Mouse (Mus musculus) gonadal fat pad, adult 2 months (tissue): ENCODE data around the gene Lrrc61. TPM values are rescaled to one million over a fixed set of nuclear protein-coding genes. Genes with fewer than 3 reads are reported as not detected.

Source experiments
- DNase-seq: peaks from one replicate; pipeline ENCODE4 v3.0.0-alpha.2; 2012; ENCODE audit warnings: low read depth
- polyA plus RNA-seq: library from polyadenylated mRNA; depleted of rRNA; stranded (reverse); fragments of >200 nt; gene quantifications from 2 replicates; pipeline ENCODE4 v1.2.3, GENCODE M21; 2012

Gene Lrrc61
- polyA plus RNA-seq, 1 experiment: 29.5 TPM

DNA sequence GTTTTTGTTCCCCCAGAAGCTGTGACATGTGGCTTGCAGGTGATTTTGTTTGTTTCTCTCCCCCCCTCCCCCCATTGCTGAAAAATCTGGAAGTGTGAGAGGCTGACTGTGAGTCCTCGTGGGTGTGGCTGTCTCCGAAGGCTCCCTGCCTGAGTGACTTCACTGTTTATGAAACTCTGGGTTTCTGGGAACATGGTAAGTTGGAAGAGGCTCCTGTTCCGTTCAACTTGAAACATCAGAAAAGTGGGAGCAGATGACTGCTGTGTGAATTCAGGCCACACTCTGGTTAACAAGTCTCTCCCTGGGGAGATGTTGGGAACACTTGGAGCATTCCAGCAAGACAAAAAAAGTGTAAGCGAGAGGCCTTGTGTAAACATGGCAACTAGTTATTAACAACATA lies 7.7 kb upstream of the Lrrc61 start:
- DNase-seq: no peak

DNA sequence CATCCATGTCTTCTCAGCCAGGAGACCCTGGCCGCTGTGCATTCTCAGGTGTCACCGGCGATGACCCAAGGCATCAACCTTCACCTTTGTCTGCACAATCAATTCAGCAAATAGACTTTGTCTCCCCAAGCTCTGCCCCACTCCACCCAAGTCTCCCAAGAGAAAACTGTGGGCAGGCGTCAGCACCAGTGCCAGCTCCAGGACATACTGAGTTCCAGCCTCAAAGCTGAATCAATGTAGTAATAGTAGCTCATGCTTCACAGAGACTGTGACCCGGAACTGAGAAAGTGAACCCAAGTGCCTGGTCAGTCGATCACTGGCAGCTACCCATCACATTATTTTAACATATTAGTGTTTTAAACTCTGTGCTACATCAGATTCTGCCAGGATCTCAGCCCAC lies 6.3 kb upstream of the Lrrc61 start:
- no peak for DNase-seq

DNA sequence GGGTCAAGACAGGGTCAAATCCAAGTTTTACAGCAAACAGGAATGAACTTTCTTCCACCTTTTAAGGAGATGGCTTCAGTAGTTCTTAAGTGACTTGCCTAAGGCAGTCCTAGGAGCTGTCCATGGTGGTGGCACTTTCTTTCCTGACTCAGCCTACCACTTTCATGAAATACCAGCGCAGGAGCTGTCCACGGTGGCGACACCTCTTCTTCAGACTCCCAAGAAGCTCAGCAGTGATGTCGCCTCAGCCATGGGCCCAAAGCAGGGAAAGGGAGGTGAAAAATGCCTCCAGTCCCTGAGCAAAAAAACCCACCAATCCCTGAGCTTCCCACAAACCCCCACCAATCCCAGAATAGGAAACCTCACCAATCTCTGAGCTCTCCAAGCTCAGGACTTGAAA lies 1.7 kb upstream of the Lrrc61 start:
- no peak for DNase-seq

GRCm38 (mm10) chr6:48553819-48554218 lies 777 bp upstream of the Lrrc61 start:
- DNase-seq: no peak

- DNase-seq: no peak
Observed at GRCm38 (mm10) chr6:48555104-48555890, 701 bp downstream of the Lrrc61 start.

- DNase-seq: no peak
Observed at GRCm38 (mm10) chr6:48555956-48556355, 1.4 kb downstream of the Lrrc61 start.

- DNase-seq: no peak
Observed at GRCm38 (mm10) chr6:48565693-48566310, 11.2 kb downstream of the Lrrc61 start.

- no peak for DNase-seq
Observed at GRCm38 (mm10) chr6:48566312-48566711, 11.7 kb downstream of the Lrrc61 start.

DNA sequence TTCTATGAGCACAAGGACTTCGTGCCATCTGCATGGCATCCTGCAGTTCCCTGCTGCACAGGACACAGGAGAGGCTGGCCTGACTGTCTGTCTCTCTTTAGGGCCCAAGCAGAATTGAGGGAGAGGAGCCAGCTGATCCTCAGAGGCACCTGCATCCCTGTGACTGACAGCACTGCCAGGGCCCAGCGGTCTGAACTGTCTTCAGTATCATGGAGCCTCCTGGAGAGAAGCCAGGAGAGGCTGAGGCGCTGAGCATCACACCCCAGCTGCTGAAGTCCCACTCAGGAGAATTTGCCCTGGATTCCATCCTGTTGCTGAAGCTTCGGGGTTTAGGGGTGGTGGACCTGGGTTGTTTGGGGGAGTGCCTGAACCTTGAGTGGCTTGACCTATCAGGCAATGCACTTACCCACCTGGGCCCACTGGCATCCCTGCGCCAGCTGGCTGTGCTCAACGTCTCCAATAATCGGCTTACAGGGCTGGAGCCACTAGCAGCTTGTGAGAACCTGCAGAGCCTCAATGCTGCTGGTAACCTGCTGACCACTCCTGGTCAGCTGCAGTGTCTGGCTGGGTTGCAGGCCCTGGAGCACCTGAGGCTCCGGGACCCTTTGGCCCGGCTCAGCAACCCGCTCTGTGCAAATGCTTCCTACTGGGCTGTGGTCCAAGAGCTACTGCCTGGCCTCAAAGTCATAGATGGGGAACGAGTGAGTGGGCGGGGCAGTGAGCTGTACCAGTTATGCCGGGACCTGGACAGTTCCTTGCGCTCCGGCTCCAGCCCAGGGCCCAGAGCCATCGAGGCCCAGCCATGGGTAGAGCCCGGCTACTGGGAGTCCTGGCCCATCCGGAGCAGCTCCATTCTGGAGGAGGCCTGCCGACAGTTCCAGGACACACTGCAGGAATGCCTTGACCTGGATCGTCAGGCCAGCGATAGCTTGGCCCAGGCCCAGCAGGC lies 13.7 kb downstream of the Lrrc61 start:
- no peak for DNase-seq

GRCm38 (mm10) chr6:48569065-48569807 lies 14.6 kb downstream of the Lrrc61 start:
- no peak for DNase-seq

DNA sequence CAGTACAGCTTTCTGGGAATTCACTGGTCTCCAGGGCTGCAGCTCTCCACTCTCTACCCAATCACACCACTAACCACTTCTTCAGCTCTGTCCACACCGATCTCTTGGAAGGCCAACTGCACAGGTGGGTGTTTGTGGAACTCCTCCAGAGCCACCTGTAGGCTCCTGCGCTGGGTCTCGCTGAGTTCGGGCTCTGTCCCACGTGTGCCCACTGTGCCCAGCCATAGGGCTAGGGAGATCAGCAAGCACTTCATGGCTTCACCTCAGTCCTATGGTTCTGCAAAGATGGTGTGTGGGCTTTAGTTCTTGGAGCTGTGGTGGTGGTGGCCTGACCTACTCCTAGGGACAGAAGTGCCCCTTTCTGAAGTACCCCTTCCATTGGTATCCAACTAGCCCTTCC lies 17.4 kb downstream of the Lrrc61 start:
- DNase-seq: no peak

GRCm38 (mm10) chr6:48572572-48573061 lies 18.0 kb downstream of the Lrrc61 start, which contains the start of gene Rarres2:
Gene Rarres2, minus strand, starts transcription at chr6:48572789.
- DNase-seq: no peak

DNA sequence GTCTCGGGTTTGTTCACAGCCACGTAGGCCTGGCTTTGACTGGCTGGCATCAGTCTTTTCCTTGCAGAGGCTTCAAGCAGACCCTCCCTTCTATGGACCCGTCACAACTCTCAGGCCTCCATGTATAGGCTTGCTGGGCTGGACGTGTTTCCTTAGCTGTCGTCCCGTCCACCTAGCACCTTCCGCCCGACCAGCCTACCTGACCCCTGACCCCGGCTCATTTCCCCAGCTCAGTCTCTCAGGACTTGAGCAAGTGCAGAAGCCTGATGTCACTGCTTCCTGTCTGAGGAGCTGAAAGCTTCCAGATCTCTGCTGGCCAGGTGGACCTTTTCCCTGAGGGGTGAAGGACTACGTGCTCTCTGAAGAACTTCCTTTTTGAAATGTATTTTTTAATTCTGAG lies 18.7 kb downstream of the Lrrc61 start:
- DNase-seq: no peak

- no peak for DNase-seq
Observed at GRCm38 (mm10) chr6:48573981-48574380, 19.4 kb downstream of the Lrrc61 start.

DNA sequence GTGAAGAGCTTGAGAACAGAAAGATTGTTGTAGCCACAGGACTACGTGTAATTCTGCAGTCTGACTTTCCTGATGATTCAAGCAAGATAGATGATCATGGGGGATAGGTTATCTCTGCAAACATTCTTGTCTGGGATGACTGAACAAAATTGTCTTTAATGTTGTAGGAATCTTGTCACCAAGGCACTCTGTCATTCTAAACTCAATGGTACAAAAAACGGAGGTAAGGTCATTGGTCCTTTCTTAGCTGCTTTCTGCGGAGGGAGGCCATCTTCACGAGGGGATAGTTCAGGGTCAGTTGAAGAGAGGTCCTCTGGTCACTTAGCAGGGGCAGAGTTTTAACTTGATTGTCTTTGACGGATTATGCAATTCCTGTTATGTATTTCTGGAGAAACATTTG lies 24.1 kb downstream of the Lrrc61 start:
- DNase-seq: no peak

DNA sequence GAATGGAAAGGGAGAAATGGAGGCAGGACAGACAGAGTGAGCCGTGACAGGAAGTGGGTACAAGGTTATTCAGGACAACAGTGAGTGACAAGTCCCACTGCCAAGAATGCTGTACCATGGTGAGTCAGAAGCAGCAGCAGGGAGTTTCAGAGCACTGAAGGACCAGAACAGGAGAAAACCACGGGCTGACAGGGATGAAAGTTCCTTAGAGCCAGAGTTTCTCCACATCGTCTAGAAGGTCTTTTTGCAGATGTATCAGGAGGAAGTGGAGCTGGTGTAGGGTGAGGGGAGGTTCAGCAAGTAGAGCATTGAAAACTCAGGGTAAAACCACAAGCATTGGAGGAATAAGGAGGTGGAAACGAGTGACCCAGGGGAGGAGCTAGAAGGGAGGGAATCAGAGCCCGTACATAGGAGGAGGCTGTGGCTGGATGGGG lies 24.6 kb downstream of the Lrrc61 start:
- DNase-seq: no peak

DNA sequence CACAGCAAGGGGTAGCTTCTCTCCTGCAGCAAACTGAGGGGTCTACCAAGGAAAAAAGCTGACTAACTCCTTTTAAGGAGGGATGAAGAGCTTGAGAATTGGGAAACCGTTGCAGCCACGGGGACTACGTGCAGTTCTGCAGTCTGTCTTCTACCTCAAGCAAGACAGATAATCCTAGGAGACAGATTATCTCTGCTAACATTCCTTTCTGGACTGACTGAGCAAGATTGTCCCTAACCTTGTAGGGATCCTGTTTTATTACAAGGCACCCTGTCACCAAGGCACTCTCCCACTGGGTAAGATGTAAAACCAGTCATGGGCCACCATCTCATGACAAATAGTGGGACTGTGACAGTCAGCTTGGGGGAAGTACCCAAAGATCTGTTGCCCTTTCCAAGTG lies 26.7 kb downstream of the Lrrc61 start:
- DNase-seq: no peak

- DNase-seq: no peak
Observed at GRCm38 (mm10) chr6:48582037-48582436, 27.4 kb downstream of the Lrrc61 start.

- DNase-seq: no peak
Observed at GRCm38 (mm10) chr6:48589194-48589750, 34.7 kb downstream of the Lrrc61 start, which contains the start of gene Gm45021. Gene Gm45021, plus strand, starts transcription at chr6:48589610.

- DNase-seq: no peak
Observed at GRCm38 (mm10) chr6:48591221-48591845, 36.7 kb downstream of the Lrrc61 start.
